Mouse (Mus musculus) lung, postnatal 0 days (tissue): ENCODE data around the gene Cort.

Experiments
- CTCF ChIP-seq: IDR thresholded peaks from 2 replicates; pipeline ENCODE4 v1.5.1; 2016; ENCODE audit warnings: antibody characterized with exemption, mild to moderate bottlenecking
- EP300 ChIP-seq: IDR thresholded peaks from 2 replicates; pipeline ENCODE4 v1.6.1; 2016; ENCODE audit warnings: antibody characterized with exemption, mild to moderate bottlenecking, control low read depth

- TF ChIP-seq CTCF (no peak), EP300 (no peak)
These were observed 1.9 kb upstream of the Cort start for GRCm38 (mm10) chr4:149128467-149128866.
